Mouse (Mus musculus) CD8-positive naive resting alpha-beta T cell, adult 57 days (primary cell): ENCODE measurements around the gene Il16. TPM values are rescaled to one million over a fixed set of nuclear protein-coding genes. Genes with fewer than 3 reads are reported as not detected.

Experiments used
- total RNA-seq: library from RNA; stranded (reverse); gene quantifications from one replicate; pipeline ENCODE4 v1.2.4, GENCODE M21; 2023

The Il16 gene
- 173 TPM for total RNA-seq

GRCm38 (mm10) chr7:83745413-83746106, at the start of gene Il16:
Gene Il16 (minus strand): TSS chr7:83745726.

DNA sequence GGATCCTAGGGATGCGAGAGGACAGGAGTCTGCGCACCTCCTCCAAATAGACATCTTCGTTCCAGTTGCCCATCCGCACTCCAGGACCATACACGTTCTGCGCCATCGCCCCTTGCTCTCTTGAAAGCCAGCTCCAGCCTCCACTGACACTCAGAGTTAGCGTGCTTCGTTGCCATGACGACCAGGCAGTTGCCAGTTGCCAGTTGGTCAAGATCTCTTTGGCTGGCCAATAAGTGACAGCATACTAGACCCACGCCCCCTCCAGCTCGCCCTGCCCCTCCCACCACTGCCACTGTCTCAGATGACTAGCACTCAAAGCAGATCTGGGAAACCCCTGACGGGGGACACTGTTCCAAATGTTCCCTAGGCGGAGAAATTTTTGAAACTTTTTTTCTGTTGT, 49.2 kb upstream of the Il16 start, which contains the start of gene Cfap161:
TSS of gene Cfap161 (minus strand) at position 176 of the 400 bp plus-strand sequence.

DNA sequence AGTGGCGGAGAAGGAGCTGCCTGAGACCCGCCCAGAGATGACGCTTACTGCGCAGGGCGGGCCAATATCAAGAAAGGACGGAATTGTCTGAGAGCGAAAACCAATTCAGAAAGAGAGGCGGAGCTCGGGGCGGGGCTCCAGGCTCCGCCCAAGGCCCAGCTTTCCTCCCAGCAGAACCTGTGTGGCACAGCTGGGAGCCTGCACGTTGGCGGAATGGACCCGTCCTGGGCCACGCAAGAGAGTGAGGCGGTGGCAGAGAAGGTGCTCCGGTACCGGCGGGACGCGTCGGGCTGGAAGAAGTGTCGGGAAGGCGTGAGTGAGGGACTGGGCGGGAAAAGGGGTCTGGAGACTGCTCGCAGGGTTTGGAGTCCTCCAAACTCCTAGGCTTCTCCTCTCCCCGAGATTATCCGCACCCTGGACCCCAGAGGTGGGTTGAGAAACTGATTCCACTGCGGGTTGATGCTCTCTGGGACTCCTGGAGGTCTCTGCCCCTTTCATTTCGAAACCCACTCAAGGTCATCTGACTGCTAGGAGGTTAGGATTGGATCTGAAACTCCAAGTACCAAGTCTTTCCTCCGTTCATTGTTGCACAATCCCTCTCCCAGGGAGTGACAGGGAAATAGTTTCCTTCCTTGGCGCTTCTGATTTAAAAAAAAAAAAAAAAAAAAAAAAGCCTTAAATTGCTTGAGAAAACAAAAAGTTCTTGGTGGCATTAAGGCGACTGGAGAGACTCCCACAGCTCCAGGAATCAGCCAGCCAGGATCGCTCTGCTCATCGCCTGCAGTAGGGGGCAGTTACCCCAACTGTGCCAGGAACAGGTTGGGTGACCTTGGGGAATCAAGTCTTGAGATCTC, 113.5 kb downstream of the Il16 start, which contains the start of gene Stard5:
TSS of gene Stard5 (plus strand) at position 132 of the 854 bp plus-strand sequence.

Other genes with a start within 250 kb of the Il16 start
- gene Tmc3, start 160.8 kb downstream of the Il16 start, total RNA-seq: 0.37 TPM
- gene Stard5, start 113.8 kb downstream of the Il16 start, total RNA-seq: 10.1 TPM
- not detected for gene Cfap161, start 49.2 kb upstream of the Il16 start, total RNA-seq
- 7.1 TPM for gene Tlnrd1, start 138.6 kb upstream of the Il16 start, total RNA-seq
- 37.0 TPM for gene Mesd, start 138.7 kb upstream of the Il16 start, total RNA-seq